Mouse (Mus musculus): ENCODE data around the gene Gpr162. TPM values are rescaled to one million over a fixed set of nuclear protein-coding genes. Genes with fewer than 3 reads are reported as not detected.
"Not testable (repeated sequence)": the region's sequence is repeated elsewhere in the genome, so short reads cannot be mapped to it uniquely, and the experiment has no call there.

The Gpr162 gene
- polyA plus RNA-seq, 1 experiment = 2.4 TPM

DNA sequence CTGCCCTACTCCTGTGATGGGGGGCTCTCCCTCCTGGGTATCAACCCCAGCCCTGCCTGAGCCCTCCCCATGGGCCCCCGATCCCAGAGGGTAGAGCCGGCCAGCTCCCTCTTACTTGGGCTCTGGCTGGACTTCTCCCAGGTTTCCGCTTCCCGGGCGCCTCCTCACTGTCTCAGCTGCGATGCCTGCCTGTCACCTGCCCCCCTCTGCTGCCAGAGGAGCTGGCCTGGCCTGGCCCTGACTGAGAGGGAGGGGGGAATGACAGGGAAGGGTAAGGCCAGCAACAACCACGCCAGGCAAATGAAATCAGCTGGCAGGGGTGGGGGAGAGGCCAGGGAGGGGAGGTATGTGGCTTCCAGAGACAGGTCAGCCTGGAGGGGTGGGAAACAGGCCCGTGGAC, 24.0 kb downstream of the Gpr162 start:
- WGBS = 40% methylated on average over 8 of the region's 8 CpGs
- Histone ChIP-seq H3K27ac (ENCODE audit: control insufficient read depth, insufficient read depth, low read depth, low read length, poor library complexity) (no peak overlapping the region), H3K4me1 (ENCODE audit: control insufficient read depth, insufficient read depth, low read length) (no peaks in the 10 kb centered on the region; the same call in 1 of the 2 replicates), H3K4me3 (replicated peaks; ENCODE audit: control insufficient read depth, low read depth, low read length) (no peak overlapping the region)
- TF ChIP-seq CTCF (IDR thresholded peaks at IDR 0.05; ENCODE audit: control insufficient read depth, insufficient read depth, low read length) (no peak), POLR2A (IDR thresholded peaks at IDR 0.05; ENCODE audit: borderline replicate concordance, control insufficient read depth, low read depth, low read length) (no peak)

DNA sequence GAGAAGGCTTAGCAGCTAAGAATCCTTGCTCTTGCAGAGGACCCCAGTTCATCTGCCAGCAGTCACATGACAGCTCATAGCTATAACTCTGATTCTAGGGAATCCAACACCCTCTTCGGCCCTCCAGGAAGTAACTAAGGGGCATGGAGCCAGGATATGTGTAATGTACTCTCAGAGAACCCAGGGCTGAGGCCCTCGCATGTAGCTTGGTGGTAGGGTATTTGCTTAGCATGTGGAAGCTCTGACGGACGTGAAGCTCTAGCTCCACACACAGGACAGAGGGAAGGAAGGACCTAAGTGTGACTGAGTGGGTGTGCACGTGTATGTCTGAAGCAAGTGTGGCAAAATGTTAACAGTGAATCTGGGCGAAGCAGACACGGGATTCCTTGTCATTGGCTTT, 27.4 kb downstream of the Gpr162 start:
- Histone ChIP-seq H3K4me1 (ENCODE audit: control insufficient read depth, insufficient read depth, low read length) (no peaks in the 10 kb centered on the region; the same call in 1 of the 2 replicates), H3K4me3 (replicated peaks; ENCODE audit: control insufficient read depth, low read depth, low read length) (no peak overlapping the region), H3K27ac (ENCODE audit: control insufficient read depth, insufficient read depth, low read depth, low read length, poor library complexity) (no peak overlapping the region)
- TF ChIP-seq POLR2A (IDR thresholded peaks at IDR 0.05; ENCODE audit: borderline replicate concordance, control insufficient read depth, low read depth, low read length) (no peak), CTCF (IDR thresholded peaks at IDR 0.05; ENCODE audit: control insufficient read depth, insufficient read depth, low read length) (no peak)
- 74% methylated on average over 7 of the region's 7 CpGs for WGBS

DNA sequence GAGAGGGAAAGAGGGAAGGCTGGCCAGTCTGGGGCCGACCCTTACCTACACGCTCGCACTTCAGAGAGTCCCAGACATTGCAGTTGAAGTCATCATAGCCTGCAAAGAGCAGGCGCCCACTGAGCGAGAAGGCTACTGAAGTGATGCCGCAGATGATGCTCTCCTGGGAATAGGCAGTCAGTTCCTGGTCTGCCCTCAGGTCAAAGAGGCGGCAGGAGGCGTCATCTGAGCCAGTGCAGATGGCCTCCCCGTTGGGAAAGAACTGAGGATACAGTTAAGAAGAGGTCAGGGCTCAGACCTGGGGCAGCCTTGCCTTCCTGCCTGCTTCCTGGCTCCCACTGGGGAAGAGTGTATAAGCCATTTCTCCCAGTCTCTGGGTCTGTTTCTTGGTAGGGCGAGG, 28.3 kb downstream of the Gpr162 start:
- no peak overlapping the region for H3K27ac ChIP-seq (ENCODE audit: control insufficient read depth, insufficient read depth, low read depth, low read length, poor library complexity)
- WGBS = 93% methylated on average over 10 of the region's 10 CpGs
- no peaks in the 10 kb centered on the region; the same call in 1 of the 2 replicates for H3K4me1 ChIP-seq (ENCODE audit: control insufficient read depth, insufficient read depth, low read length)
- no peak overlapping the region for H3K4me3 ChIP-seq (replicated peaks; ENCODE audit: control insufficient read depth, low read depth, low read length)
- TF ChIP-seq POLR2A (IDR thresholded peaks at IDR 0.05; ENCODE audit: borderline replicate concordance, control insufficient read depth, low read depth, low read length) (no peak), CTCF (IDR thresholded peaks at IDR 0.05; ENCODE audit: control insufficient read depth, insufficient read depth, low read length) (no peak)

DNA sequence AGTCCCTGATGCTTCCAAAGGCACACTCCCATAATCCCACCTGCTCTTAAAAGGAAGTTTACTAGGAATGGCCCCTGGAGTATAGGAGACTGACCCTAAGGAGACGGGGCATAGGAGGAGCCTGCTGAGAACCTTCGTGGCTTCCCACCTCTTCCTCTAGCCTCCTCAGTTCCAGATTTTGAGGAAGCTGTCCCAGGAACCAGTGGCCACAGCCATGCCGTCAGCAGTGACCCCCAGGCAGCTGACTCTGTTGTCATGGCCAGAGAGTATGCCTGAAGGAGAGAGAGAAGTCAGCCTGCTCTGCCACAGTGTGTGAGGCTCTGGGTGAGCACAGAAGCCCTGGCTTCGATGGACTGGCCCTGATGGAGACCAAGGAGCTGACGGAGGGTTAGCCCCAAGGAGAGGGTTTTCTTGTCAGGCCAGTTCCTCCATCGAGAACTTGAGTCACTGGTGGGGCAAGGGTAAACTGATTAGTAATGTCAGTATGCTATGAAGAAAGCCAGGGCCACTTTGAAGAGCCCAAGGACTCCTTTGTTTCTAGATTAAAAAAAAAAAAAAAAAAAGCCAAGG, 29.2 kb downstream of the Gpr162 start:
- TF ChIP-seq POLR2A (IDR thresholded peaks at IDR 0.05; ENCODE audit: borderline replicate concordance, control insufficient read depth, low read depth, low read length) = no peak
- TF ChIP-seq CTCF (IDR thresholded peaks at IDR 0.05; ENCODE audit: control insufficient read depth, insufficient read depth, low read length) = no peak
- Histone ChIP-seq H3K4me1 (ENCODE audit: control insufficient read depth, insufficient read depth, low read length) (no peaks in the 10 kb centered on the region), H3K4me3 (replicated peaks; ENCODE audit: control insufficient read depth, low read depth, low read length) (no peak overlapping the region), H3K27ac (ENCODE audit: control insufficient read depth, insufficient read depth, low read depth, low read length, poor library complexity) (no peak overlapping the region)
- 58% methylated on average over 6 of the region's 6 CpGs for WGBS

DNA sequence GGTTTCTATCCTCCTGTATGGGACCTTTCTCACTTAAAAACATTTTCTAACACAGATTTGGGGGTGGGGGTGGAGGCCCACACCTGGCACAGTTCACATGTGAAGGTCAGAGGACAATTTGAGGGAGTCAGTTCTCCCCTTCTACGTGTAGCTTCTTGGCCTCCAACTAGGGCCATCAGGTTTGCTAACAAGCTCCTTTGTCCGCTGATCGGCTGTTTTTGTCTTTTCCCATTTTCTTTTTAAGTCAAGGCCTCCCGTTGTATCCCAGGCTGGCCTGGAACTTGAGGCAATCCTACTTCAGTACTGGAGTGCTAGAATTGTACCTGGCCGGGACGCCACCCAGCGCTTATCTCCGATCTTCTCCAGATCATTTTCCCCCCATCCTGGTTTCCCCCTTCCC, 32.1 kb downstream of the Gpr162 start:
- 95% methylated on average over 8 of the region's 8 CpGs for WGBS
- no peak overlapping the region for H3K27ac ChIP-seq (ENCODE audit: control insufficient read depth, insufficient read depth, low read depth, low read length, poor library complexity)
- H3K4me3 ChIP-seq (replicated peaks; ENCODE audit: control insufficient read depth, low read depth, low read length) = no peak overlapping the region
- no peaks in the 10 kb centered on the region; the same call in 1 of the 2 replicates for H3K4me1 ChIP-seq (ENCODE audit: control insufficient read depth, insufficient read depth, low read length)
- TF ChIP-seq POLR2A (IDR thresholded peaks at IDR 0.05; ENCODE audit: borderline replicate concordance, control insufficient read depth, low read depth, low read length) (no peak), CTCF (IDR thresholded peaks at IDR 0.05; ENCODE audit: control insufficient read depth, insufficient read depth, low read length) (no peak)

DNA sequence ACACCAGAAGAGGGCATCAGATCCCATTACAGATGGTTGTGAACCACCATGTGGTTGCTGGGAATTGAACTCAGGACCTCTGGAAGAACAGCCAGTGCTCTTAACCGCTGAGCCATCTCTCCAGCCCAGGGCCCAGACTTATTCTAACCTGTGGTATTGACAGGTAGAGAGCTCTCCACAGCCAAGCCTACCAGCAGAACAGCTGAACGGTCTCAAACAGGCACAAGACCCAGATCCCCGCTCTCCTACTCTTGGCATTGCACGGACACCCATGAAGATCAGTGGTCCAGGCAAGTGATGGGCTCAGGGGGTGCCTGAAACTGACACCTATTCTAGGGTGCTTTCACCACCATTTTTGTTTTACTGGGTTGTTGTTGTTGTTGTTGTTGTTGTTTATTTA, 32.6 kb downstream of the Gpr162 start:
- 94% methylated on average over 4 of the region's 4 CpGs for WGBS
- peak overlapping the region; percentile 58 for H3K4me3 ChIP-seq (replicated peaks; ENCODE audit: control insufficient read depth, low read depth, low read length)
- not testable (repeated sequence) for H3K27ac ChIP-seq (ENCODE audit: control insufficient read depth, insufficient read depth, low read depth, low read length, poor library complexity); H3K4me1 ChIP-seq (ENCODE audit: control insufficient read depth, insufficient read depth, low read length)

DNA sequence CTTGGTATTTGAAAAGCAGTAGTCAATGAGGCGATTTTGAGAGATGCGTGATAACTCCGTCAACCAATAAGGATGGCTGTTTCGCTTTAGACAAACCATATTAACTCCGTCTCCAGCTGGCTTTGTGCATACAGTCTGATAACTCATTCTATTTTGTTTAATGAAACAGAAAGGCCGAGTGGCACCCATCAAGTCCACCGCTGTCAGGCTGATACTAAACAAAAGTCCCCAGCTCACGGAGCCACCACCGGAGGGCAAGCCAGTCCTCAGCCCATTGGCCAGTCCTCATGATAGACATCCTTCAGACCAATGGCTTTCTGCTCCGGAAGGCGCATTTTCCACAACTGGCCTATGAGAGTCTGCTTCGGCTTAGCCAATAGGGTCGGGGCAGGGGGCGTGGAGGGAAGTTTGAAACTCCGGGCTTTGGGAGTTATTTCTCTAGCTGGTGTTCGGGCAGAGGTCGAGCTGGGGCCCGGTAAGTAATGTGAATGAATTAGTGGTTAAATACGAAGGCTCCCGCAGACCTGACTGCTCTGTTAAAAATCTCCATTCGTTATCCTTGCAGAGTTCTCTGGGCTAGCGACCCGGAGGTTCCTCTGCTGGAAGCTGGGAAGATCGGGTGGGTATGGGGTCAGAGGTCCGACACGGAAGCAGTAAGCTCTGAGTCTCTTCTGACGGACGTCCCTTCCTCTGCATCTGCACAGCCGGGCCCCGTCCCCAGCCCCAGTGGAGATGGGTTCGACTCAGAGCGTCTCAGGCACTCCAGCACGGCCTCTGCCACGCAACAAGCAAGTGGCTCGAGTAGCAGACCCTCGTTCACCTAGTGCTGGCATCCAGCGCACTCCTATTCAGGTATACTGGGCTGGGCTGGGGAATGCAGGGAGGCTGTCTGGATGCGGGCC, 33.7 kb downstream of the Gpr162 start:
- Histone ChIP-seq H3K4me1 (ENCODE audit: control insufficient read depth, insufficient read depth, low read length) (no peaks in the 10 kb centered on the region; the same call in 1 of the 2 replicates), H3K4me3 (replicated peaks; ENCODE audit: control insufficient read depth, low read depth, low read length) (peak overlapping the region; percentile 72), H3K27ac (ENCODE audit: control insufficient read depth, insufficient read depth, low read depth, low read length, poor library complexity) (peak overlapping the region; percentile 63)
- WGBS = under 1% methylated on average over 38 of the region's 38 CpGs
- no peak for TF ChIP-seq CTCF (IDR thresholded peaks at IDR 0.05; ENCODE audit: control insufficient read depth, insufficient read depth, low read length)
- peak; percentile 64 for TF ChIP-seq POLR2A (IDR thresholded peaks at IDR 0.05; ENCODE audit: borderline replicate concordance, control insufficient read depth, low read depth, low read length)

DNA sequence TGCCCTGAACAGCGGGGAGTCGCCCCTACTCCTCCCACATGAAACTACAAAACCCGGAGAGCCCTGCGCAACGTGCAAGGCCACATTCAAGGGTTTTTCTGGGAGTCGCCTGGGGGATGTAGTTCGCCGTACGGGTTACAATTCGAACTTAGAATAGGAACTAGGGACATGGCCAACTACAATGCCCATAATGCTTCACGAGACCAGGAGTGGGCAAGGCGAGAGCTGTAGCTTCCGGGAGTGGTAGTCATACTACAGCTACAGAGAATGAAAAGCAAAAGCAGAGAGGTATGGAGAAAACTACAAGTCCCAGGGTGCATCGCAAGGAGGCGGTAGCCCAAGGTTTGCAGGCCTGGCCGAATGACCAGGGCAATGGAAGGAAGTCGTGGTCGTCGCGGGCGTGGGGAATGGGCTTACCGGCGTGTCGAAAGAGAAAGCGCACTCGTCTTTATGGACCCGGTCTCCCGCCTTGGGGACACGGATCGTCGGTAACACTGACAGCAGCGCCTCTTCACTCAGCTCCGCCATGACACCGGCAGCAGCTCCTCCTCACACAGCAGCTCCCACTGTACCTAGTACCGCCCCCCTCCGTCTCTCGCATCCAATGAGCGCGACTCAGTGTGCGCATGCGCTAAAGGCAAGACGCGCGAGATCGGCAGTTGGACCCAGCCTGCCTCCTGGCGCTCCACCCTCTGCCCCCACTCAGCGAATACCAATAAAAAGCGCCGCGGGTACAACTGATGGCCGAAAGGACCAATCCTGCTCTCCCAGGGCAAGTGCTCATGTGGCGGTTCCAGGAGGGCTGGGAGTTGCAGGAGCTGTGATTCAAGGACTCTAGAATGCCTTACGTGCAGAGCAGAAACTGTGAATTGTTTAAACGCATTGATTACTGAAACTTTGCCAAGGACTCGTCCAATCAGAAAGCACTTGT, 34.6 kb downstream of the Gpr162 start, which contains the start of the genes Usp5 and Cdca3:
Gene Usp5 (minus strand): TSS at position 617 of the 931 bp plus-strand sequence.
Gene Cdca3 (plus strand): TSS at position 680 of the 931 bp plus-strand sequence.
- WGBS = under 1% methylated on average over 55 of the region's 55 CpGs

More for the DNA sequence above, 34.6 kb downstream of the Gpr162 start, which contains the start of the genes Usp5 and Cdca3:
- Histone ChIP-seq H3K27ac (ENCODE audit: control insufficient read depth, insufficient read depth, low read depth, low read length, poor library complexity) (peak within 1 kb of the TSS; percentile 63), H3K4me1 (ENCODE audit: control insufficient read depth, insufficient read depth, low read length) (no peaks in the 10 kb centered on the region; the same call in 1 of the 2 replicates), H3K4me3 (replicated peaks; ENCODE audit: control insufficient read depth, low read depth, low read length) (peak within 1 kb of the TSS; percentile 89)
- peak; percentile 87 for TF ChIP-seq POLR2A (IDR thresholded peaks at IDR 0.05; ENCODE audit: borderline replicate concordance, control insufficient read depth, low read depth, low read length)
- peak; percentile 32; the same call in 1 of the 2 replicates for TF ChIP-seq CTCF (IDR thresholded peaks at IDR 0.05; ENCODE audit: control insufficient read depth, insufficient read depth, low read length)

Data from bone marrow, adult 2 months (tissue).